Mouse (Mus musculus): ENCODE measurements around the gene Ccl26. TPM values are rescaled to one million over a fixed set of nuclear protein-coding genes. Genes with fewer than 3 reads are reported as not detected.

Gene Ccl26
- total RNA-seq, 2 experiments from 2014 or later, result not detected

GRCm38 (mm10) chr5:135544865-135545797 is 18.2 kb downstream of the Ccl26 start, which contains the start of gene Hip1:
Gene Hip1, minus strand, starts transcription at chr5:135545120.
- intact Hi-C loops (cut with DNase I), result loop anchor here (5.0 kb wide), 4 partner anchors 33 to 217 kb away; no protein-coding TSS in a partner anchor

GRCm38 (mm10) chr5:135544032-135544558 is 19.3 kb downstream of the Ccl26 start:
- intact Hi-C loops (cut with DNase I), result no loop called here
- DNase-seq (ENCODE audit: low spot score), result no peak

More at GRCm38 (mm10) chr5:135544865-135545797, 18.2 kb downstream of the Ccl26 start, which contains the start of gene Hip1:
- peak; percentile 100 for DNase-seq (ENCODE audit: low spot score)

GRCm38 (mm10) chr5:135537794-135538214 is 25.6 kb downstream of the Ccl26 start:
- intact Hi-C loops (cut with DNase I), result loop anchor here (5.0 kb wide), 1 partner anchor 41 kb away; no protein-coding TSS in a partner anchor
- no peak for DNase-seq (ENCODE audit: low spot score)

GRCm38 (mm10) chr5:135537326-135537725 is 26.0 kb downstream of the Ccl26 start:
- peak; percentile 35 for DNase-seq (ENCODE audit: low spot score)

GRCm38 (mm10) chr5:135535867-135536266 is 27.5 kb downstream of the Ccl26 start:
- intact Hi-C loops (cut with DNase I), result loop anchor here (5.0 kb wide), 1 partner anchor 39 kb away; no protein-coding TSS in a partner anchor
- DNase-seq (ENCODE audit: low spot score), result no peak

More at GRCm38 (mm10) chr5:135537326-135537725, 26.0 kb downstream of the Ccl26 start:
- intact Hi-C loops (cut with DNase I), result loop anchor here (5.0 kb wide), 1 partner anchor 40 kb away; no protein-coding TSS in a partner anchor

- intact Hi-C loops (cut with DNase I), result no loop called here
Observed at GRCm38 (mm10) chr5:135533431-135533830, 29.9 kb downstream of the Ccl26 start.

GRCm38 (mm10) chr5:135531306-135531845 is 32.0 kb downstream of the Ccl26 start:
- intact Hi-C loops (cut with DNase I), result no loop called here
- no peak for DNase-seq (ENCODE audit: low spot score)

More at GRCm38 (mm10) chr5:135533431-135533830, 29.9 kb downstream of the Ccl26 start:
- peak; percentile 82 for DNase-seq (ENCODE audit: low spot score)

- intact Hi-C loops (cut with DNase I), result no loop called here
- DNase-seq (ENCODE audit: low spot score), result no peak
Observed at GRCm38 (mm10) chr5:135529964-135530363, 33.4 kb downstream of the Ccl26 start.

- intact Hi-C loops (cut with DNase I), result no loop called here
- no peak for DNase-seq (ENCODE audit: low spot score)
Observed at GRCm38 (mm10) chr5:135529310-135529709, 34.1 kb downstream of the Ccl26 start.

GRCm38 (mm10) chr5:135527986-135528385 is 35.4 kb downstream of the Ccl26 start:
- intact Hi-C loops (cut with DNase I), result no loop called here
- DNase-seq (ENCODE audit: low spot score), result no peak

- DNase-seq (ENCODE audit: low spot score), result peak; percentile 13
Observed at GRCm38 (mm10) chr5:135524660-135525560, 38.5 kb downstream of the Ccl26 start.

GRCm38 (mm10) chr5:135524087-135524486 is 39.3 kb downstream of the Ccl26 start:
- DNase-seq (ENCODE audit: low spot score), result no peak
- intact Hi-C loops (cut with DNase I), result no loop called here

More at GRCm38 (mm10) chr5:135524660-135525560, 38.5 kb downstream of the Ccl26 start:
- intact Hi-C loops (cut with DNase I), result no loop called here

- peak; percentile 28 for DNase-seq (ENCODE audit: low spot score)
Observed at GRCm38 (mm10) chr5:135522111-135522722, 41.2 kb downstream of the Ccl26 start.

GRCm38 (mm10) chr5:135517348-135517883 is 46.0 kb downstream of the Ccl26 start:
- DNase-seq (ENCODE audit: low spot score), result no peak

More at GRCm38 (mm10) chr5:135522111-135522722, 41.2 kb downstream of the Ccl26 start:
- intact Hi-C loops (cut with DNase I), result no loop called here

GRCm38 (mm10) chr5:135513131-135513530 is 50.2 kb downstream of the Ccl26 start:
- DNase-seq (ENCODE audit: low spot score), result no peak
- intact Hi-C loops (cut with DNase I), result loop anchor here (5.0 kb wide), 1 partner anchor 34 kb away; the partner anchor contains the start of gene Hip1

More at GRCm38 (mm10) chr5:135517348-135517883, 46.0 kb downstream of the Ccl26 start:
- intact Hi-C loops (cut with DNase I), result no loop called here

- no peak for DNase-seq (ENCODE audit: low spot score)
- intact Hi-C loops (cut with DNase I), result loop anchor here (5.0 kb wide), 1 partner anchor 36 kb away; the partner anchor contains the start of gene Hip1
Observed at GRCm38 (mm10) chr5:135511105-135511504, 52.3 kb downstream of the Ccl26 start.

Data from heart, postnatal 25 days (tissue).